Mouse (Mus musculus): ENCODE results near the gene Trim50. TPM values are rescaled to one million over a fixed set of nuclear protein-coding genes. Genes with fewer than 3 reads are reported as not detected.
A peak's percentile ranks its signal among the peaks of the same experiment; 100 is the strongest.

Trim50 gene
- total RNA-seq, 1 experiment from 2014 or later: not detected

GRCm38 (mm10) chr5:135369787-135370654, 16.9 kb downstream of the Trim50 start, which contains the start of gene Nsun5:
TSS of gene Nsun5 (plus strand) at chr5:135369953.
- peak; percentile 94 for DNase-seq

GRCm38 (mm10) chr5:135371195-135371594, 18.1 kb downstream of the Trim50 start:
- no peak for DNase-seq

GRCm38 (mm10) chr5:135373601-135374000, 20.5 kb downstream of the Trim50 start:
- no peak for DNase-seq

GRCm38 (mm10) chr5:135375167-135375566, 22.1 kb downstream of the Trim50 start:
- DNase-seq: peak; percentile 66

- no peak for DNase-seq
Observed at GRCm38 (mm10) chr5:135376341-135376740, 23.2 kb downstream of the Trim50 start.

GRCm38 (mm10) chr5:135380681-135381080, 27.6 kb downstream of the Trim50 start:
- no peak for DNase-seq

- no peak for DNase-seq
Observed at GRCm38 (mm10) chr5:135381356-135381925, 28.3 kb downstream of the Trim50 start.

GRCm38 (mm10) chr5:135382746-135383145, 29.7 kb downstream of the Trim50 start:
- no peak for DNase-seq

GRCm38 (mm10) chr5:135383771-135384170, 30.7 kb downstream of the Trim50 start:
- DNase-seq: no peak

GRCm38 (mm10) chr5:135394004-135394823, 41.1 kb downstream of the Trim50 start, which contains the start of gene Pom121:
TSS of gene Pom121 (minus strand) at chr5:135394546.
- peak; percentile 86 for DNase-seq

GRCm38 (mm10) chr5:135395826-135396225, 42.7 kb downstream of the Trim50 start:
- no peak for DNase-seq

- DNase-seq: no peak
Observed at GRCm38 (mm10) chr5:135399382-135399781, 46.3 kb downstream of the Trim50 start.

GRCm38 (mm10) chr5:135400244-135400643, 47.1 kb downstream of the Trim50 start:
- DNase-seq: peak; percentile 89

GRCm38 (mm10) chr5:135404623-135405022, 51.5 kb downstream of the Trim50 start:
- DNase-seq: no peak

- DNase-seq: no peak
Observed at GRCm38 (mm10) chr5:135405437-135405836, 52.3 kb downstream of the Trim50 start.

- no peak for DNase-seq
Observed at GRCm38 (mm10) chr5:135408114-135408513, 55.0 kb downstream of the Trim50 start.

GRCm38 (mm10) chr5:135410266-135410665, 57.2 kb downstream of the Trim50 start:
- DNase-seq: peak; percentile 47

Small RNAs within 50 kb of the gene (microRNA-seq; reads per million reads assigned to microRNA genes)
- gene Mir7033: 0.69 to 1.8 reads per million in 2 experiments

Other genes with a start within 250 kb of the Trim50 start
- 31.5 and 46.0 TPM in 2 replicates for gene Tbl2, start 203.6 kb upstream of the Trim50 start, total RNA-seq (2021)
- gene Bcl7b, start 185.0 kb upstream of the Trim50 start, total RNA-seq (2021): 63.2 and 64.0 TPM in 2 replicates
- gene Baz1b, start 166.0 kb upstream of the Trim50 start, total RNA-seq (2021): 85.7 and 114 TPM in 2 replicates
- gene Fzd9, start 102.1 kb upstream of the Trim50 start, total RNA-seq (2021): 2.4 and 3.1 TPM in 2 replicates
- 0.30 TPM in 1 of 2 replicates, not detected in the other for gene Fkbp6, start 3.3 kb upstream of the Trim50 start, total RNA-seq (2021)
- gene Nsun5, start 16.7 kb downstream of the Trim50 start, total RNA-seq (2021): 22.6 and 25.0 TPM in 2 replicates
- 24.6 and 25.7 TPM in 2 replicates for gene Pom121, start 41.3 kb downstream of the Trim50 start, total RNA-seq (2021)
- 24.3 and 27.1 TPM in 2 replicates for gene Hip1, start 191.8 kb downstream of the Trim50 start, total RNA-seq (2021)
- gene Ccl26, start 210.3 kb downstream of the Trim50 start, total RNA-seq (2021): not detected in 2 replicates
- gene Ccl24, start 219.8 kb downstream of the Trim50 start, total RNA-seq (2021): 0.61 TPM in 1 of 2 replicates, not detected in the other